Mouse (Mus musculus) ES-Bruce4 (cell line): ENCODE measurements at regions not wholly inside any gene's neighbourhood (a gene's known extent, or its start where the extent isn't known, plus 50 kb on each side); places are given as distances from the start of the nearest gene placed in this dataset.

ENCODE experiments used
- CTCF ChIP-seq: IDR thresholded peaks from one replicate; pipeline ENCODE4 v1.8.1; 2011; ENCODE audit warnings: low read depth, low read length
- POLR2A ChIP-seq: IDR thresholded peaks from one replicate; pipeline ENCODE4 v1.8.1; 2011; ENCODE audit warnings: low read length; ENCODE audit not compliant: insufficient read depth

GRCm38 (mm10) chr2:105454353-105454752 lies 55.2 kb upstream of the Rcn1 start:
- TF ChIP-seq CTCF (no peak), POLR2A (no peak)
